Mouse (Mus musculus) lung, embryonic 14.5 days (tissue): ENCODE measurements around the gene Ryr2. TPM values are rescaled to one million over a fixed set of nuclear protein-coding genes. Genes with fewer than 3 reads are reported as not detected.
"Not testable (repeated sequence)": the region's sequence is repeated elsewhere in the genome, so short reads cannot be mapped to it uniquely, and the experiment has no call there.

Experiments
- ATAC-seq: fragments of 200-750 bp; cut with Nextera tagmentation; 2 replicates; pipeline ENCODE4 v1.8.0; 2017; ENCODE audit warnings: mild to moderate bottlenecking, moderate TSS enrichment, moderate library complexity; ENCODE audit not compliant: insufficient read depth
- DNase-seq: peaks from one replicate; pipeline ENCODE4 v3.0.0-alpha.2; 2015
- H3K27ac ChIP-seq: fragments of 300-500 bp; sonication (generic); 2 replicates; pipeline ENCODE4 v1.5.1; 2014; ENCODE audit warnings: low read depth, mild to moderate bottlenecking, moderate library complexity
- H3K27me3 ChIP-seq: fragments of 300-500 bp; sonication (generic); 2 replicates; pipeline ENCODE4 v1.6.1; 2014; ENCODE audit warnings: low read length, control low read depth; ENCODE audit not compliant: insufficient read depth
- H3K36me3 ChIP-seq: fragments of 300-500 bp; sonication (generic); 2 replicates; pipeline ENCODE4 v1.6.1; 2014; ENCODE audit warnings: control low read depth; ENCODE audit not compliant: insufficient read depth
- H3K4me1 ChIP-seq: fragments of 300-500 bp; sonication (generic); 2 replicates; pipeline ENCODE4 v1.6.1; 2014; ENCODE audit warnings: antibody characterized with exemption, control low read depth; ENCODE audit not compliant: insufficient read depth
- H3K4me2 ChIP-seq: fragments of 300-500 bp; sonication (generic); 2 replicates; pipeline ENCODE4 v1.6.1; 2014; ENCODE audit warnings: mild to moderate bottlenecking
- H3K4me3 ChIP-seq: fragments of 300-500 bp; sonication (generic); 2 replicates; pipeline ENCODE4 v1.5.1; 2014; ENCODE audit warnings: low read depth, low read length
- H3K9ac ChIP-seq: fragments of 300-500 bp; sonication (generic); 2 replicates; pipeline ENCODE4 v1.6.1; 2014
- H3K9me3 ChIP-seq: fragments of 300-500 bp; sonication (generic); 2 replicates; pipeline ENCODE4 v1.6.1; 2016; ENCODE audit warnings: low read depth, low read length, control low read depth
- CTCF ChIP-seq: IDR thresholded peaks from 2 replicates; pipeline ENCODE4 v1.5.1; 2016; ENCODE audit warnings: antibody characterized with exemption, low read depth
- WGBS: fragments of 180-500 bp; shearing (Covaris S2); extraction: QIAGEN DNeasy Blood & Tissue Kit; methylation state at CpG from one replicate; pipeline ENCODE4 v1.1.7; 2014; 5-methylcytosine and 5-hydroxymethylcytosine counted together
- polyA plus RNA-seq: library from polyadenylated mRNA; unstranded; fragments of >200 nt; fragmentation: Nextera tagmentation; extraction: Ambion mirVana; gene quantifications from 2 replicates; pipeline ENCODE4 v1.2.1, GENCODE M21; 2014

Ryr2 gene
- polyA plus RNA-seq, 1 experiment from 2014 or later, result 2.3 TPM

DNA sequence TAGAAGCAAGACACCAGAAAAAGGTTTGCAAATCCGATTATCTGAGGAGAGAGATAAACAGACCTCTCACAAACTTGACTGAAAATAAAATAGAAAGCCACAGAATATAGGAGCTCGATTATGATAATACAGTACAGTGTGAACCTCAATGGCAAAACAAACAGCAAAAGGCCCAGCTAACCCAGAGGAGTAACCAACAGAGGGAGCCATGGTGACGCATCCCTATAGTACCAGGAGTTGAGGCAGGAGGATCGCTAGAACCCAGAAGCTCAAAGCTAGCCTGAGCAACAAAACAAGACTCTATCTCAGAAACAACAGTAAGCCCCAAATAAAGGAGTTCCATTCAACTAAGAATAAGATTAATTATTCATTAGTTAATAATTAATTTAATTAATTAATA, 275.5 kb downstream of the Ryr2 start:
- no peaks in the 10 kb centered on the region for H3K9me3 ChIP-seq
- H3K9ac ChIP-seq, result no peak overlapping the region
- H3K36me3 ChIP-seq, result no peaks in the 10 kb centered on the region
- H3K4me1 ChIP-seq, result no peaks in the 10 kb centered on the region
- ATAC-seq (no peak), DNase-seq (no peak)
- 0 out of 2 replicates have a peak, but pooled peaks have one; percentile 11 for TF ChIP-seq CTCF
- 81% methylated on average over 4 of the region's 4 CpGs for WGBS
- H3K4me3 ChIP-seq, result no peak overlapping the region
- no peak overlapping the region for H3K27ac ChIP-seq
- no peak overlapping the region for H3K4me2 ChIP-seq
- no peaks in the 10 kb centered on the region for H3K27me3 ChIP-seq

DNA sequence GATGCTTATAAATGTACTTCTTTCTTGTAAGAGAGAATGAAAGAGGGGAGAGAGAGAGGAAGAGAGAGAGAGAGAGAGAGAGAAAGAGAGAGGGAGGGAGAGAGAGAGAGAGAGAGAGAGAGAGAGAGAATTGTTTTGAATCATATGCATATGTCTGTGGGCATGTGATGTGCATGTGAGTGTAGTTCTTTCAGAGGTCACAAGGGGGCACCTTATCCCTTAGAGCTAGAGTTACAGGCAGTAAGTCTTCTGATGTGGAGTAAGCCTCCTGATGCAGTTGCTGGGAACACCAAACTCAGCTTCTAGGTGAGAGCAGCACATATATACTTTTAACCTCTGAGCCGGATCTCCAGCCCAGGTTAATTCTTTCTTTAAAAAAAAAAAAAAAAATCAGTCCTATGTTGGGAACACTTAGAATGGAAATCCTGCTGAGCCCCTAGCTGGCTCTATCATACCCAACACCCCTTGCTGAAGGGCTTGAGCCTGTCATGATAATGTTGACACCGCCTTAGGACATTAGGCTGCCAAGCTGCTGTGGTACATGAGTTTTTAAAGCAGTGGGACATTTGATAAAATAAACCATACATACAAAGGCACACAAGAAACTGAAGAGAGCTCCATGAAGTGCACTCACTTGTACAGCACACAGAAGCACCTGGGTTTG, 281.1 kb downstream of the Ryr2 start:
- Histone ChIP-seq H3K36me3 (no peaks in the 10 kb centered on the region), H3K27me3 (no peaks in the 10 kb centered on the region), H3K9ac (no peak overlapping the region), H3K4me3 (no peak overlapping the region), H3K27ac (no peak overlapping the region), H3K9me3 (no peaks in the 10 kb centered on the region), H3K4me2 (no peak overlapping the region), H3K4me1 (no peaks in the 10 kb centered on the region)
- 97% methylated on average over 2 of the region's 2 CpGs for WGBS
- no peak for ATAC-seq
- peak; percentile 32 for TF ChIP-seq CTCF
- DNase-seq, result peak; percentile 14

DNA sequence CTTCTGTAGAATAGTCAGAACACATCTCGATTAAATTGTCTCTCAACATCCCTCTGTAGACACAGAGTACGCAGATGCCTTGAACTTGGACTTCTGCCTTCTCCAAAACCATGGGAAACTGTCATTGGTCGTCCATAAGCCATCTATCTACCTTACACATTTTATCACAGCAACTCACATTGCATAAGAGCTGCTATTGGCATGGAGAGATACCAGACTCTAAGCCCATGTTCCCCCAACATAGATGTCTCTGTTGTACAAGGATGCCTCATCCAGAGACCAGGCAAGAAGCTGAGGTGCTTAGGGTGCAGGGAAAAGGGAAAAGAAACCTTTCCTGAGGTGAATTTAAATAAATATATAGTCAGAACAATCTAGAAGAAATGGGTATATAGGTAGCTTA, 288.0 kb downstream of the Ryr2 start:
- H3K4me1 ChIP-seq, result no peaks in the 10 kb centered on the region
- no peaks in the 10 kb centered on the region for H3K9me3 ChIP-seq
- no peak overlapping the region for H3K27ac ChIP-seq
- no peak overlapping the region for H3K4me2 ChIP-seq
- no peaks in the 10 kb centered on the region for H3K36me3 ChIP-seq
- ATAC-seq (no peak), DNase-seq (no peak)
- no peaks in the 10 kb centered on the region for H3K27me3 ChIP-seq
- 68% methylated on average over 3 of the region's 3 CpGs for WGBS
- H3K9ac ChIP-seq, result no peak overlapping the region
- H3K4me3 ChIP-seq, result no peak overlapping the region
- no peak for TF ChIP-seq CTCF

DNA sequence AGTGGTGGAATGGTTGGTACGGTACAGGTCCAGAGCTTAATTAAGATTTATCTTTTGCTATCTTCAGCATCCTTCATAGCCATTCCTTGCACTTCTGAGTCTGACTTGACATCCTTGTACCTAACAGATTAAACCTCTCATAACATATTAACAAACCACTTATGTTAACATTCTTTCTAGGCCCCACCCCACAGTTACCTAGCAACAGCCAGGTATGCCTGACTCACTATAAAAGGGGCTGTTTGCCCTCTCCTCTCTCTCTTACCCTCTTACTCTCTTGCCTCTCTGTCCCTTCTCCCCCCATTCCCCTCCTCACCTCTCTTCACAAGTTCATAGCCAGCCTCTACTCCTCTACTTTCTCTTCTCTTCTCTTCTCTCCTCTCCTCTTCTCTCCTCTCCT, 297.4 kb downstream of the Ryr2 start:
- 39% methylated on average over 1 of the region's 1 CpGs for WGBS
- H3K9me3 ChIP-seq, H3K36me3 ChIP-seq, H3K4me3 ChIP-seq, H3K27ac ChIP-seq, H3K9ac ChIP-seq, H3K4me1 ChIP-seq, H3K4me2 ChIP-seq, H3K27me3 ChIP-seq: not testable (repeated sequence)
- ATAC-seq (peak; percentile 41; the same call in 1 of the 2 replicates), DNase-seq (peak; percentile 7)

DNA sequence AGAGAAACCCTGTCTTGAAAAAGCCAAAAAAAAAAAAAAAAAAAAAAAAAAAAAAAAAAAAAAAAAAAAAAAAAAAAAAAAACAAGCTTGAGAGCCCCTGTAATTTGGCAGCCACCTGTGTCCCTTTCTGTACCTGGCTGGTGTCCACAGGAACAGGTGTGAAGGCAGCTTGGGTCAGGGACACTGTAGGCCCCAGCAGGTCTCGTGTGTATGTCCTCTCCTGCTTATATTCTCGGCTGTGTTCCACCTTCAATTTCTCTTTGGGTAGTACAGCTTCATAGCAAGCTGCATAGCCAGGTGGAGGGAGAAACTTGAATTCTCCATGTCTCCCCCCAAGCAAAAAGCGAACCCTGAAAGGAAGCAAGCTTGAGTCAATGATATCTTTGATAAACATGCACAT, 314.2 kb downstream of the Ryr2 start:
- no peaks in the 10 kb centered on the region for H3K36me3 ChIP-seq
- WGBS, result 87% methylated on average over 3 of the region's 3 CpGs
- no peaks in the 10 kb centered on the region for H3K9me3 ChIP-seq
- no peaks in the 10 kb centered on the region for H3K4me1 ChIP-seq
- no peaks in the 10 kb centered on the region for H3K27me3 ChIP-seq
- no peak overlapping the region for H3K4me2 ChIP-seq
- H3K4me3 ChIP-seq, result no peak overlapping the region
- H3K9ac ChIP-seq, result no peak overlapping the region
- ATAC-seq (no peak), DNase-seq (no peak)
- H3K27ac ChIP-seq, result no peak overlapping the region
- TF ChIP-seq CTCF, result no peak

DNA sequence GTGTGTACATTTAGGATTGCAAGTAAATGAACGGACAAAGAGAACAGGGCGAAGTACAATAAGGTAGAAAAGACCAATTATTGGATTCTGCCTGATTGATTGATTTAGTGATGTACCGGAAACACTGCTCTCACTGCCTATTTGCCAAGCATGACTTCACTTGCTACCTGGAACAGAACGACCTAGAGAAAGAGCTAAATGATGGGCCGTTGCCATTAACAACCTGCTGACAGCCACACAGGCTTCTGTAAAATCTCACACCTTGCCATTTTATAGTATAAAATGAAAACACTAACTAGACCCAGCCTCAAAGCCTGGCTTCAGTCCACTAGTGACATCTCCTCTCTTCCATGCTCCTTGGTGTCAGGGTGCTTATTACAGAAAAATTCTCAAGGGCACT, 316.2 kb downstream of the Ryr2 start:
- 83% methylated on average over 5 of the region's 5 CpGs for WGBS
- no peaks in the 10 kb centered on the region for H3K27me3 ChIP-seq
- no peaks in the 10 kb centered on the region for H3K4me1 ChIP-seq
- no peak overlapping the region for H3K4me2 ChIP-seq
- no peak for DNase-seq
- H3K27ac ChIP-seq, result no peak overlapping the region
- H3K9me3 ChIP-seq, result no peaks in the 10 kb centered on the region
- H3K9ac ChIP-seq, result no peak overlapping the region
- no peaks in the 10 kb centered on the region for H3K36me3 ChIP-seq
- no peak for TF ChIP-seq CTCF
- ATAC-seq, result no peak
- H3K4me3 ChIP-seq, result no peak overlapping the region

DNA sequence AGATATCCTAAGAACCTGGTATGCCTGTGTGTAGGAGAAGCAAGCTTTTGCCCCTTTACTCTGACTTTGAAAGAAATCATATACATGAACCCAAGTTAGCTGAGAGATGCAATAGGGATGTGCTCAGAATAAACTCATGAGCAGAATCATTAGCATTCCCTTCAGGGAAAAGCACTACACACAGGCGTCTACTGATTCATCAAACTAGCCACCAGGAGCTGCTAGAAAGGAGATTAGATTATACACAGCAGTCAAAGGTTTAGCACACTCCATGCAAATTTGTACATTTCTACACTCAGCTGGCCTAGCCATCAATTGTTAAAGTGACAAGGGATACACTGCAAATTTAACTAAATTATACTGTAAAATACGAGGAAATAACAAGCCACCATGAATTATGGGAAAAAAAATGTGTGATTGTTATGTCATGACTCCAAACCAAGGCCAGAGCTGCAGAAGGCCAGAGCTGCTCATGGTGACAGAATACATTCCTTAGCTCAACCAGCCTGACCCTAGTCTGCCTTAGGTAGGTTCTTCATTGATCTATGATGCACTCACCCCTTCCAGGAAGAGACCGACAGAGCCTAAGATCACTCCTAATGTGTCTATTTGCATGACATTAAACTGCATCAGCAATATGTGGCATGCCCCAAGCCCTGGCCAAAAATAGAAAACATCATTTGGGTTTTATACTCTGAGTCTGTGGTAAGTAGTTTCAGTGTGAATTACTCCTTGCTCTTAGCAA, 324.2 kb downstream of the Ryr2 start:
- Histone ChIP-seq H3K9ac (no peak overlapping the region), H3K4me2 (no peak overlapping the region), H3K27me3 (no peaks in the 10 kb centered on the region), H3K27ac (no peak overlapping the region), H3K4me1 (no peaks in the 10 kb centered on the region), H3K9me3 (no peaks in the 10 kb centered on the region), H3K4me3 (no peak overlapping the region), H3K36me3 (no peaks in the 10 kb centered on the region)
- TF ChIP-seq CTCF, result no peak
- WGBS, result 70% methylated on average over 3 of the region's 3 CpGs
- ATAC-seq, result no peak
- DNase-seq, result no peak
